Mouse (Mus musculus) brain, embryonic 14.5 days (tissue): ENCODE measurements at regions not wholly inside any gene's neighbourhood (a gene's known extent, or its start where the extent isn't known, plus 50 kb on each side); places are given as distances from the start of the nearest gene placed in this dataset.

ENCODE experiments used
- DNase-seq: peaks from one replicate; pipeline ENCODE4 v3.0.0-alpha.2; 2011; ENCODE audit warnings: low read depth
- CTCF ChIP-seq: fragments of 200-500 bp; IDR thresholded peaks from 2 replicates; pipeline ENCODE4 v1.5.1; 2012; ENCODE audit warnings: inconsistent platforms, mild to moderate bottlenecking, moderate library complexity, borderline replicate concordance; ENCODE audit not compliant: insufficient read depth, insufficient read length; ENCODE audit errors: extremely low read depth
- POLR2A ChIP-seq: fragments of 200-500 bp; IDR thresholded peaks from 2 replicates; pipeline ENCODE4 v1.6.1; 2012; ENCODE audit warnings: mild to moderate bottlenecking, inconsistent platforms, borderline replicate concordance; ENCODE audit not compliant: poor library complexity, insufficient read depth, insufficient read length, severe bottlenecking; ENCODE audit errors: extremely low read depth

DNA sequence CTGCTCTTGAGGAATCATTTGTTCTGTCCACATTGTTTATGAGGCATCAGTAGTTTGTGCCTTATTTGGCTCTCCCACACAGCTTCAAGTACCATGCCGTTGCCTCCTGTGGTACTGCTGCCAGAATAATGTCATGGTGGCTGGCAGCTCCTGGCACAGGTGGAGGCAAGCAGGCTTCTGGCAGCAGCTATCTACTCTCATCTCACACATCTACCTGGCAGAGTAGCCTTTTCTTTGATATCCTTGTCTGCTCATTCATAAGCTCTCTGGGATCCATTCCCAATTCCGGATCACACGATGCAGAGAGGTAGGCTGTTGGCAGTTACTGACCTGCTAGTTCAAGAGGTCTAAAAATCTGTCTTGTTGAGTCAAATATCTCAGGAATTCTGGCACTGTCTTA, 373.6 kb upstream of the Depdc1a start:
- TF ChIP-seq CTCF (no peak), POLR2A (no peak)
- peak; percentile 3 for DNase-seq

DNA sequence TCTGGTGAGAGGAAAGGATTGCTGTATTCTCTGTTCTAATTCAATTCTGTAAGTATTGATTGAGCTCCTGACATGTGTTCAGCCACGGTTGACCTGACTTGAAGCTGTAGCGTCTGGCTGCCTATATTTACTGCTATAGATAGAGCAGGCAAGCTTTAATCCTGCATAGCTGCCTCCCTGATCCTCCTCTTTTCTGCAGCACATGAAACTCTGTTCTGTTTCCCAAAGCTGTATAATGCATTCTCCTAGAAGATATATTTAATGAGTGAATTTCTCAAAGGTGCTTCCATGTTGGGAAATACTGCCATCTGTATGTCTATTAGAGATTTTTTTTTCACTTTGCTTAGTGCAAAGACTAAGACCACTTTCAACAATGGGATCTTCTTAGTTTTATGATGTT, 351.4 kb upstream of the Depdc1a start:
- no peak for TF ChIP-seq POLR2A
- no peak for TF ChIP-seq CTCF
- peak; percentile 60 for DNase-seq

DNA sequence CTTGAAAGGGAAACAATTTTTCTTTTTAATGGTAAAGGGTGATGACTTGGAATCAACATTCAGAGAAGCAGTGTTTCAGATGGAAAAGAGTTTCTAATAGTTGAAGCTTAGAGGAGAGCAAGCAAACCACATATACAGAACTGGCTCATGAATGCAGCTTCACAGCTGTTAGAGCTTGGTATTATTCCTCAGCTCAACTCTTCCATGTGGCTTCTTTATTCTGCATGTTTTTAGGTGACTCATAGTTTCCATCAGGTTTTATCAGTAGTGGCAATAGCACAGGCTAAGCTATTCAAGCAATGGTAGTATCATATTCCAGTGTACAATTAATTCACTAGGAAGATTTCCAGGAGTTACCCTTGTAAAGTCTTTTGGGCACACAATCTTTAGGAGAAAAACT, 313.7 kb upstream of the Depdc1a start:
- DNase-seq: no peak
- TF ChIP-seq POLR2A (no peak), CTCF (no peak)

DNA sequence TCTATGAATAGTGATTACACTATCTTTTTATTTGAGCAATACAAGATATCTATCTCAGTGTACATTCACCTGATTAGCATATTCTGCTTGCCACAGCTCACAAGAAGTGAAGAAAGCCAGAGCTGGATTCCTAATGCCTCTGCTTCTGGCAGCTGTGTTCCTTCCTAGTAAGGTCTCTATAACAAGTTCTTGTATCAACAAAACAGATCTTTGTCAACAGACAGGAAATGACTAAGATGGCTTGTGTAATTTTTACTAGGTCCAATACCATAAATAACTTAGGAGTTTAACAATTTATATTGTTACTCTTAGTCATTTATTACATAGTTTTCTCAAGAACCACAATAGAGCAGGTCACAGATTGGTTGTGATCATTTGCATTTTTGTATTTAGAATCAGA, 302.0 kb upstream of the Depdc1a start:
- no peak for TF ChIP-seq CTCF
- TF ChIP-seq POLR2A: no peak

More for the DNA sequence above, 302.0 kb upstream of the Depdc1a start:
- DNase-seq: no peak
